Mouse (Mus musculus) kidney, postnatal 0 days (tissue): ENCODE results near the gene Abcb5. TPM values are rescaled to one million over a fixed set of nuclear protein-coding genes. Genes with fewer than 3 reads are reported as not detected.
"Not testable (repeated sequence)": the region's sequence is repeated elsewhere in the genome, so short reads cannot be mapped to it uniquely, and the experiment has no call there.

Experiments
- ATAC-seq: fragments of 200-750 bp; cut with Nextera tagmentation; replicated peaks from 2 replicates; pipeline ENCODE4 v1.8.0; 2017; ENCODE audit warnings: low read depth, moderate number of reproducible peaks, moderate TSS enrichment, moderate library complexity; ENCODE audit not compliant: low FRiP score
- DNase-seq: peaks from one replicate; pipeline ENCODE4 v3.0.0-alpha.2; 2016; ENCODE audit warnings: low spot score
- H3K27ac ChIP-seq: fragments of 300-500 bp; sonication (generic); 2 replicates; pipeline ENCODE4 v1.5.1; 2014; ENCODE audit warnings: mild to moderate bottlenecking
- H3K27me3 ChIP-seq: fragments of 300-500 bp; sonication (generic); 2 replicates; pipeline ENCODE4 v1.6.1; 2014; ENCODE audit warnings: low read length, mixed read lengths; ENCODE audit not compliant: insufficient read depth
- H3K36me3 ChIP-seq: fragments of 300-500 bp; sonication (generic); 2 replicates; pipeline ENCODE4 v1.6.1; 2014; ENCODE audit warnings: low read length, mixed read lengths; ENCODE audit not compliant: insufficient read depth
- H3K4me1 ChIP-seq: fragments of 300-500 bp; sonication (generic); replicated peaks from 2 replicates; pipeline ENCODE4 v1.6.1; 2014; ENCODE audit warnings: antibody characterized with exemption, low read length, mixed read lengths; ENCODE audit not compliant: insufficient read depth
- H3K4me2 ChIP-seq: fragments of 300-500 bp; sonication (generic); 2 replicates; pipeline ENCODE4 v1.6.1; 2014; ENCODE audit warnings: mild to moderate bottlenecking, low read length, moderate library complexity, mixed read lengths
- H3K4me3 ChIP-seq: fragments of 300-500 bp; sonication (generic); replicated peaks from 2 replicates; pipeline ENCODE4 v1.5.1; 2014; ENCODE audit warnings: low read depth, low read length
- H3K9ac ChIP-seq: fragments of 300-500 bp; sonication (generic); 2 replicates; pipeline ENCODE4 v1.6.1; 2014; ENCODE audit warnings: low read depth, low read length
- H3K9me3 ChIP-seq: fragments of 300-500 bp; sonication (generic); replicated peaks from 2 replicates; pipeline ENCODE4 v1.6.1; 2016; ENCODE audit warnings: low read length, inconsistent platforms, mixed read lengths
- CTCF ChIP-seq: IDR thresholded peaks from 2 replicates; pipeline ENCODE4 v1.5.1; 2016; ENCODE audit warnings: antibody characterized with exemption, low read depth, mild to moderate bottlenecking, moderate library complexity
- WGBS: fragments of 180-500 bp; shearing (Covaris S2); extraction: QIAGEN DNeasy Blood & Tissue Kit; methylation state at CpG from one replicate; pipeline ENCODE4 v1.1.7; 2014; 5-methylcytosine and 5-hydroxymethylcytosine counted together
- polyA plus RNA-seq: library from polyadenylated mRNA; unstranded; fragments of >200 nt; fragmentation: Nextera tagmentation; extraction: Ambion mirVana; gene quantifications from 2 replicates; pipeline ENCODE4 v1.2.1, GENCODE M21; 2015

Abcb5 gene
- polyA plus RNA-seq, 1 experiment from 2014 or later, result not detected

GRCm38 (mm10) chr12:118923874-118924273, 42.3 kb downstream of the Abcb5 start:
- not testable (repeated sequence) for H3K27me3 ChIP-seq, H3K9me3 ChIP-seq, H3K36me3 ChIP-seq, H3K4me3 ChIP-seq, H3K4me2 ChIP-seq, H3K9ac ChIP-seq, H3K4me1 ChIP-seq, ATAC-seq, H3K27ac ChIP-seq, DNase-seq
- TF ChIP-seq CTCF, result peak; percentile 29
- whole genome bisulfite sequencing, result 51% methylated on average over 1 of the region's 1 CpGs

GRCm38 (mm10) chr12:118917771-118918170, 48.5 kb downstream of the Abcb5 start:
- H3K9ac ChIP-seq, result no peak overlapping the region
- 78% methylated on average over 1 of the region's 1 CpGs for WGBS
- DNase-seq (no peak), ATAC-seq (no peak)
- no peaks in the 10 kb centered on the region for H3K9me3 ChIP-seq
- H3K36me3 ChIP-seq, result no peaks in the 10 kb centered on the region
- H3K27me3 ChIP-seq, result no peaks in the 10 kb centered on the region
- no peak overlapping the region for H3K4me2 ChIP-seq
- no peak overlapping the region for H3K27ac ChIP-seq
- no peaks in the 10 kb centered on the region for H3K4me1 ChIP-seq
- H3K4me3 ChIP-seq, result no peak overlapping the region
- no peak for TF ChIP-seq CTCF

- Histone ChIP-seq H3K4me2 (no peak overlapping the region), H3K9me3 (no peaks in the 10 kb centered on the region), H3K4me3 (no peak overlapping the region), H3K36me3 (no peaks in the 10 kb centered on the region), H3K27me3 (no peaks in the 10 kb centered on the region), H3K9ac (no peak overlapping the region), H3K27ac (no peak overlapping the region), H3K4me1 (no peaks in the 10 kb centered on the region)
- ATAC-seq (no peak), DNase-seq (no peak)
- TF ChIP-seq CTCF, result no peak
- WGBS, result 68% methylated on average over 2 of the region's 2 CpGs
These were observed 55.9 kb downstream of the Abcb5 start for GRCm38 (mm10) chr12:118910360-118910759.

GRCm38 (mm10) chr12:118902249-118902648, 64.0 kb downstream of the Abcb5 start:
- Histone ChIP-seq H3K4me3 (no peak overlapping the region), H3K9ac (no peak overlapping the region), H3K4me2 (no peak overlapping the region), H3K27ac (no peak overlapping the region), H3K4me1 (no peaks in the 10 kb centered on the region), H3K9me3 (no peaks in the 10 kb centered on the region), H3K27me3 (no peaks in the 10 kb centered on the region), H3K36me3 (no peaks in the 10 kb centered on the region)
- DNase-seq (no peak), ATAC-seq (no peak; the same call in 1 of the 2 replicates)
- no peak for TF ChIP-seq CTCF
- WGBS, result 38% methylated on average over 5 of the region's 5 CpGs

- no peak overlapping the region for H3K4me3 ChIP-seq
- no peak overlapping the region for H3K4me2 ChIP-seq
- TF ChIP-seq CTCF, result no peak
- H3K36me3 ChIP-seq, result no peaks in the 10 kb centered on the region
- H3K9ac ChIP-seq, result no peak overlapping the region
- peak; percentile 10 for DNase-seq
- H3K4me1 ChIP-seq, result no peaks in the 10 kb centered on the region
- WGBS, result 49% methylated on average over 2 of the region's 2 CpGs
- H3K27me3 ChIP-seq, result no peaks in the 10 kb centered on the region
- no peaks in the 10 kb centered on the region for H3K9me3 ChIP-seq
- H3K27ac ChIP-seq, result no peak overlapping the region
- no peak; the same call in 1 of the 2 replicates for ATAC-seq
These were observed 78.3 kb downstream of the Abcb5 start for GRCm38 (mm10) chr12:118887964-118888363.

GRCm38 (mm10) chr12:118882790-118883189, 83.4 kb downstream of the Abcb5 start:
- no peak overlapping the region for H3K4me2 ChIP-seq
- H3K9ac ChIP-seq, result no peak overlapping the region
- H3K27ac ChIP-seq, result no peak overlapping the region
- no peak for ATAC-seq
- no peak for DNase-seq
- TF ChIP-seq CTCF, result no peak
- no peak overlapping the region for H3K4me3 ChIP-seq
- H3K9me3 ChIP-seq, result no peaks in the 10 kb centered on the region
- no peaks in the 10 kb centered on the region for H3K4me1 ChIP-seq
- H3K27me3 ChIP-seq, result no peaks in the 10 kb centered on the region
- no peaks in the 10 kb centered on the region for H3K36me3 ChIP-seq

GRCm38 (mm10) chr12:118872673-118873072, 93.5 kb downstream of the Abcb5 start:
- DNase-seq (no peak), ATAC-seq (no peak)
- WGBS, result 65% methylated on average over 8 of the region's 8 CpGs
- Histone ChIP-seq H3K27me3 (no peaks in the 10 kb centered on the region), H3K9ac (no peak overlapping the region), H3K4me3 (no peak overlapping the region), H3K4me1 (no peaks in the 10 kb centered on the region), H3K36me3 (no peaks in the 10 kb centered on the region), H3K4me2 (no peak overlapping the region), H3K27ac (no peak overlapping the region), H3K9me3 (no peaks in the 10 kb centered on the region)
- TF ChIP-seq CTCF, result no peak
